Mouse (Mus musculus): ENCODE data around the gene Tulp2. TPM values are rescaled to one million over a fixed set of nuclear protein-coding genes. Genes with fewer than 3 reads are reported as not detected.

The Tulp2 gene
- polyA plus RNA-seq (2012; rRNA removed), result 0.30 TPM in 1 of 2 replicates, not detected in the other

DNA sequence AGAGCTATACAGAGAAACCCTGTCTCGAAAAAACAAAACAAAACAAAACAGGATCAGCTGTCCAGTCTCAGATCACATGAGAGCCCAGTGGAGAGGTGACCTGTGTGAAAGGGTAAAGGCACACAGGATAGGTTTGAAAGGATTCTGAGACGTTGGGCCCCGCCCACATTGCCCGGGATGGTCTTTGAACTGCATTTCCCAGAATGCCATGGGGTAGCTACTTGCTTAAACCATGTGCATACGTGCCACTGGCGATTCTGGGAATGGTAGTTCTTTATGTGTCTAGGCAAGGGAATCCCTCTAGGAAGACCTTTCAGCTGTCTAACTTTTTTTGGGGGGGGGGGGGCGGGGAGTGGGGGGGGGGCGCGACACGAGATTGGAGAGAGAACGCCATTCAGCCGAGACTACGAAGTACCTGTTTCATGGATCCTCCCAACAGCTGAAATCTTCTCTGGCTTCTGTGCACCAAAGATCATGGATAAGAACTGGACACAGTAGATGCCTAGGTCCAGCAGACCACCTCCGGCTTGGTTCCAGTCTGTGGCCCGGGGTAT, at the start of gene Tulp2:
Gene Tulp2, plus strand, starts transcription at position 504 of the 554 bp plus-strand sequence.
- DNase-seq (ENCODE audit: low read depth, low spot score), result no peak
- 54% methylated on average over 15 of the region's 15 CpGs for WGBS

DNA sequence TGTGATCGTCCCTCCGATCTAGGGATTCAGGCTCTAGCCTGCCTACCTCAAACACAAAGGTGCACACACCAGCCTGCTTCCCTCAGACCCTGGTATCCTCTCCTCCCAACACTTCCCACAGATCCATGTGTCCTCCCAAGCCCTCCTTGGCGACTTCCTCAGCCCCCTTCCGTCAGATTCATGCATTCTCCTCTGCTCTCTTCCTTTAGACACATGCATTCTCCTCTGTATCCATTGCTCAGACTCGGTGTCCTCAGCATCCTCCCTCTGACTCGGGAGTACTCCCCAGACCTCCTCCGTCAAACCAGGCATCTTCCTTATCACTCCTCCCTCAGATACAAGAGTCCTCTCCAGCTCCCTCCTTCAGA, 47.9 kb upstream of the Tulp2 start:
- 1% methylated on average over 7 of the region's 7 CpGs for whole genome bisulfite sequencing
- DNase-seq (ENCODE audit: low read depth, low spot score), result no peak

DNA sequence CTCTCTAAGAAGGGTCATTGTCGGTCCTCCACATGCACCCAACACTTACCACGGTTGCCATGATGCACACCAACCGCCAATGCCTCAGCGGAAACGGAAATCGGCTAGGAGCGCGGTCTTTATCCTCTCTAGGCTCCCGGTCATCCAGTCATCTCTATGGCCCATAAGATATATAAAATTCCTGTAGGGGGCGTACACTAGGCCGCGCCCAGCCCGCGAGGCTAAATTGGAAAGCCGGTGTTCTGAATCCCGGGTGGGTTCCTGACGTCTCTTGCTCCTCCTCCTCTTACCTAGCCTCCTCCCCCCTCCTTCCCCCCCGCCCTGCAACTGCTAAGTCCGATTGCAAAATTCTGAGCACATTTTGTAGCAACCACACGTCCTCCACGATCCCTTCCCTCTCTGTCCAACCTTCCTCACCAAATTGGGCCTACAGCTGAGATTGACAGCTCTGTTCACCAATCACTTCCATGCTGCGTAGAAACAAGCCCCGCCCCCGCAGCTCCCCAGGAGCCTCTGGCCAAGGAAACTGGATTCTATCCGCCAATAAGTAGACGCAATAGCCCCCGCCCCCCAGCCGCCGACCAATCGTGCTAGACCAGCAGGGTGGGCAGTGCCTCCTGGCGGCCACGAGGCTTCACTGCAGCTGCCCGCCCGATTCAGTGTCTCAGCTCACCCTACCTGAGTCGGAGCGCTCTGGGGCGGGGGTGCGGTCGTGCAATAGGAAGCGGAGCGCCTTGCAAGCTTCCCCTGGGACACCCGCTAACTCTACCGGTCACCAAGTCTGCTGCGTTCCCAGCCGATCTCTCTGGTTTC, 47.3 kb upstream of the Tulp2 start, which contains the start of gene Gys1:
Gene Gys1, plus strand, starts transcription at position 642 of the 813 bp plus-strand sequence.
- under 1% methylated on average over 45 of the region's 45 CpGs for WGBS
- peak; percentile 98 for DNase-seq (ENCODE audit: low read depth, low spot score)

DNA sequence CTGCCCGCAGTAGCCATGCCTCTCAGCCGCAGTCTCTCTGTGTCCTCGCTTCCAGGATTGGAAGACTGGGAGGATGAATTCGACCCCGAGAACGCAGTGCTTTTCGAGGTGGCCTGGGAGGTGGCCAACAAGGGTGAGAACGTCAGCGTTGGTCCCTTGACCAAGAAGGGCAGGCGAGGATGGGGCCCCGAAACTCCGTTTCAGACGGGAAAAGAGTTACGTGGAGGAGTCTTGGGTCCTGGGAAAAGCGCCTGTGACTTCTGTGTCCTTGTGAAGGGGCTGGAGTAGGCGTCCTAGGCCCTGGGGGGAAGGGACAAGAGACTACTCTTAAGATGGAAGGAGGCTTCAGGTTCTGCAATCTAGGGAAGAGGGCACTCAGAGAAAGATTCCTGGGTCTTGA, 46.6 kb upstream of the Tulp2 start:
- no peak for DNase-seq (ENCODE audit: low read depth, low spot score)
- 2% methylated on average over 16 of the region's 16 CpGs for WGBS

DNA sequence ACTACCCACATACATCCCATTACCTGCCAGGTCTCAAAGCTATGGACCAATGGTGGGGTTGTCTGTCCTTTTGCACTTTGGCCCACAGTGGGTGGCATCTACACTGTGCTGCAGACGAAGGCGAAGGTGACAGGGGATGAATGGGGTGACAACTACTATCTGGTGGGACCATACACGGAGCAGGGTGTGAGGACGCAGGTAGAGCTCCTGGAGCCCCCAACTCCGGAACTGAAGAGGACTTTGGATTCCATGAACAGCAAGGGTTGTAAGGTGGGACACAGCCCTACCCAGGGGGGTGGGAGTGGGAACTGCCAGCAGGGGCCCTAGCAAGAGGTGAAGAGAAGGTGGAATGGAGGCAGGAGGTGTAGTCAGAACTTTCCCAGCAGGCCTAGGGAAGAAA, 45.2 kb upstream of the Tulp2 start:
- DNase-seq (ENCODE audit: low read depth, low spot score), result no peak
- 90% methylated on average over 5 of the region's 5 CpGs for WGBS

DNA sequence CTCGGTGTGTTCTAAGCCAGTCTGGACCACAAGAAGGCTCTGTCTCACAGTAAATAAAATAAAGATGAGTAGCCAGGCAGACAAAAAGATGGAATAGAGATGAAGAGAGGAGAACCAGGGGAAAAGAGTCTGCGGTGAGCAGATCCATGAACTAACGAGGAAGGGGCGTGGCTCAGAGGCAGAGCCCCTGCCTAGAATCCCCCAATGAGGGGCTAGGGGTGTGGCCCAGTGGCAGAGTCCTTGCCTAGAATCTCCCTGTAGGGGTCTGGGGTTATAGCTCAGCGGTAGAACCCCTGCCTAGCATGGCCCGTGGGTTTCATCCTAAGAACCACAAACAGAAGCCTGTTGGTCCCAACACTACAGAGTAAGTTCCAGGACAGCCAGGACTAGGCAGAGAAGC, 44.6 kb upstream of the Tulp2 start:
- no peak for DNase-seq (ENCODE audit: low read depth, low spot score)
- 80% methylated on average over 6 of the region's 6 CpGs for WGBS

DNA sequence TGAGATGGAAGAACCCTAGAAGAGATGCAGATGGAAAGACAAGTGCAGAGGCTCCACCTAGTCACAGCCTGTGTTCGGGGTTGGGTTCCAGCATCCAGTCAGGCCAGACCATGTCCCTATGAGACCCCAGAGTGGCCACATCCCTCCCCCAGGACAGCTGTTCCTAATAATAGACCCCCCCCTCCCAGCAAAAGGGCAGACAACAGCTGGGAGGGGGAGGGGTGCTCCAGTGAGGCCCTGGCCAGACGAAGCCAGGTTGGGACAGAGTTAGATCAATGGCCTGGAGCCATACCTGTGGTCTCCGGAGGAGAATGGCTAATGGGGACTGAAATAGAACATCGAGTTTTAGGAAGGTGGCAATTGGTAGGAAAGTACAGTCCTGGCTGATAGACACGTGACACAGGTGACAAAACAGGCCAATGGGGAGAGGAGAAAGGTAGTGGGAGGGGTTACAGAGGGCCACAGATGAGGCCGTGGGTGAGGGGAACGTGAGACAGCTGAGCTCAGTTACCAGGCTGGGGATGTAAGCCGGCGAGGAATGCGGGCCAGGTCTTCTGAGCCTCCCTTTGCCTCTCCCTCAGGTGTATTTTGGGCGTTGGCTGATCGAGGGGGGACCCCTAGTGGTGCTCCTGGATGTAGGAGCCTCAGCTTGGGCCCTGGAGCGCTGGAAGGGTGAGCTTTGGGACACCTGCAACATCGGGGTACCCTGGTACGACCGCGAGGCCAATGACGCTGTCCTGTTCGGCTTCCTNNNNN, 44.0 kb upstream of the Tulp2 start, which contains the start of gene Ruvbl2:
Gene Ruvbl2, minus strand, starts transcription at position 576 of the 756 bp plus-strand sequence.
- no peak for DNase-seq (ENCODE audit: low read depth, low spot score)
- WGBS, result 33% methylated on average over 19 of the region's 19 CpGs

DNA sequence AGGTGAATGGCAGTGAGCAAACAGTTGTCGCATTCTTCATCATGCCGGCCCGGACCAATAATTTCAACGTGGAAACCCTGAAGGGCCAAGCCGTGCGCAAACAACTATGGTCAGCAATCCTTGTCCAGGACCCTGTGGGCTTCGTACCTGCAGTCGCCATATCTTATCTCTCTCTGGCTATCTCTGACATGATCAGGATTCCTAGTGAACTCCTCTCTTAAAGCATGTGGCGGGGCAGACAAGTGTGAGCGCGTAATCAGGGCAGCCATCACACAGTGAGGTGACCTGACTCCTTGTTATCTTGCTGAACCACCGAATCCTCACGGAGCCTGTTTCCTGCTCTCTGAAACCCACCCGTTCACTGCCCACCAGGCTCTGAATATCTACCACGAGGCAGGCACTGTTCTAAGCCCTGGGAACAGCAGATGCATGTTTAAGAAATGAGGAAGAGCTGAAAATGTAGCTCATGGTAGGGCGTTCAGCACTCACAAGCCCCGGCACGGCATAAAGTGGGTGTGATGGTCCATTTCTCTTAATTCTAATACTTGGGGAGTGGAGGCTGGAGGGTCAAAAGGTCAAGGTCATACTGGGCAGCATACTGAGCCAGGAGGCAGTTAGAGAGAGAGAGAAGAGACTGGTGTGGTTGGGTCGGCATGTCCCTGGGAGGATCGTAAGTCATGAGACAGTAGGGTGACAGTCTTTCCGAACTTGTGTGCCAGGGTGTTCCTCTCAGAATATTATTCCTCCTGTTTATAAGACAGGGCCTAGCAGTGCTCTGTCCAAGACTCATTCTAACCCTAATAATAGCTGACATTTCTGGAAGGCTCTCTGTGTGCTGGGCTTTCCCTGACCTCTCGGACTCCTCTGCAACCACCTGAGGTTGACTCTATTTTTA, 37.9 kb upstream of the Tulp2 start:
- WGBS, result 82% methylated on average over 22 of the region's 22 CpGs
- no peak for DNase-seq (ENCODE audit: low read depth, low spot score)

DNA sequence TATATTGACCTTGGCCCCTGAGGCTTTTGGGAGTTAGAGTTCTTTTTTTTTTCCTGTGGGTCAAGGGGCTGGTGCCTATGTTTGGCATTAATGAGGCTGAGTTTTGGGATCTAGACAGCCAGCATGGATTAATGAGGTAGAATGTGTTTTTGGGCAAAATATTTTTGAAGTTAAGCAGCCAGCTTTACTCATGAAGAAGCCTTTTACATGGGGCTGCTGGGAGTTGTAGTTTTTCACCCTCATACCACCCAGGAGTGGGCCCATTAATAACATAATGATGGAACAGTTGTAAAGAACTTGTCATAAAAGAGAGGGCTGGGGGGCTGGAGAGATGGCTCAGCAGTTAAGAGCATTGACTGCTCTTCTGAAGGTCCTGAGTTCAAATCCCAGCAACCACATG, 35.1 kb upstream of the Tulp2 start:
- DNase-seq (ENCODE audit: low read depth, low spot score), result no peak

DNA sequence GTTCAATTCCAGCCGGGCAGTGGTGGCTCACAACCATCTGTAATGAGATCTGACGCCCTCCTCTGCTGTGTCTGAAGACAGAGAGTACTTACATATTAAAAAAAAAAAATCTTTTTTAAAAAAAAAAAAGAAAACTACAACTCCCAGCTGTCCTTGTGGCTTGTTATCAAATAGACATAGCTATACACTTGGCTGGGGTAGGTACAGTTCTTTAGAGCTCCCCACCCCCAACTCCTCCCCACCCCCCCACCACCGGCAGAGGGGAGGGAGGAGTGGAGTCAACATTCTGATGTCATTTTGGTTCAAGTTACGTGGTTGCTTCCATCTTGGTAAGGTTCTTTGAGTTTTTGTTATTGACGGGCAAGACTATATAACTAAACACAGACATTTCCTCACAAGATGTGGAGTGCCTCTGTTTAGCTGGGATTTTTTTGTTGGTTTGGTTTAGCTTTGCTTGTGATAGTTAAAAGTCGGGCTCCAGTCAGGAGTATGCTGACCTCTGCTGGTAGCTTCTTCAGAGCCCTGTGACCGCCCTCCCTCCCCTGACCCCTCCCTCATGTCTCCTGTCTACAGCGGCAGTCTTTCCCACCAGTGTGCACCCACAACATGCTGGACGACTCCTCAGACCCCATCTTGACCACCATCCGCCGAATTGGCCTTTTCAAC, 34.2 kb upstream of the Tulp2 start:
- DNase-seq (ENCODE audit: low read depth, low spot score), result no peak
- WGBS, result 51% methylated on average over 11 of the region's 11 CpGs

DNA sequence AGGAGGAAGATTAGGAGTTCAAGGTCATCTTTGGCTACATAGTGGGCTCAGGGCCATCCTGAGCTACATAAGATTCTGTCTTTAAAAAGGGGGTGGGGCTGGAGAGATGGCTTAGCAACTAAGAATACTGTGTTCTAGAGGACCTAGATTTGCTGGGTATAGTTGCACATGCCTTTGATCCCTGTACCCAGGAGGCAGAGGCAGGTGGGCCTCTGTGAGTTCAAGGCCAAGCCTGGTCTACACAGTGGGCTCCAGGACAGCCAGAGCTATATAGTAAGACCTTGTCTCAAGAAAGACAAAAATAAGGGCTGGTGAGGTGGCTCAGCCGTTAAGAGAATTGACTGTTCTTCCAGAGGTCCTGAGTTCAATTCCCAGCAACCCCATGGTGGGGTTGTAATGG, 31.7 kb upstream of the Tulp2 start:
- WGBS, result 83% methylated on average over 1 of the region's 1 CpGs
- DNase-seq (ENCODE audit: low read depth, low spot score), result no peak

DNA sequence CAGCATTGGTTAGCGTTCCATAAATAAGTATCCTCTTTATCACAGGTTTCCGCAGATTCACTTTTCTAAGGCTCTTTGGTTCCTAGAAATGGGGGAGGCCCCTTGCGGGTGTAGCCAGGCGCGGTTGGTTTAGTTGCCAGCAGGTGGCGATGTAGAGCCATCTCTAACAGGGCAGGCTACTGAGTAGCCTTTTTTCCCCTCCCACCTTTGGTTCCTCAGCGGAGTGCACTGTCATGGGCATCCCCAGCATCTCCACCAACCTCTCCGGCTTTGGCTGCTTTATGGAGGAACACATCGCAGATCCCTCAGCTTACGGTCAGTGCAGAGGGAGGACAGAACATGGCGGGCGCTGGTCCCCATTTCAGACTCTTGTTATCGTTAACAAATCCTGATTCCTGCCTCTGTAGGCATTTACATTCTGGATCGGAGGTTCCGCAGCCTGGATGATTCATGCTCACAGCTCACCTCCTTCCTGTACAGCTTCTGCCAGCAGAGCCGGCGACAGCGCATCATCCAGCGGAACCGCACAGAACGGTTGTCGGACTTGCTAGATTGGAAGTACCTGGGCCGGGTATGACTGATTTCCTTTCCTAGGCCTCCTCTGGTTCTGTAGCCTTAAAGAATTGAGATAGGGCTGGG, 30.2 kb upstream of the Tulp2 start:
- DNase-seq (ENCODE audit: low read depth, low spot score), result no peak
- WGBS, result 59% methylated on average over 23 of the region's 23 CpGs

DNA sequence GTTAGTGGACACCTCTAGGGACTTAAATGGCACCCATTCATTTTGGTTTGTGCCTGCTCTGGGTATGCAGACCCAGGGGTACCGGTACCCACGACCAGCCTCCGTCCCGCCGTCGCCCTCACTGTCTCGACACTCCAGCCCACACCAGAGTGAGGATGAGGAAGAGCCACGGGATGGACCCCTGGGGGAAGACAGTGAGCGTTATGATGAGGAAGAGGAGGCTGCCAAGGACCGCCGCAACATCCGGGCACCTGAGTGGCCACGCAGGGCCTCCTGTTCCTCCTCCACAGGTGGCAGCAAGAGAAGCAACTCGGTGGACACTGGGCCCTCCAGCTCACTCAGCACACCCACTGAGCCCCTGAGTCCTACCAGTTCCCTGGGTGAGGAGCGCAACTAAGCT, 26.7 kb upstream of the Tulp2 start:
- DNase-seq (ENCODE audit: low read depth, low spot score), result no peak
- 91% methylated on average over 15 of the region's 15 CpGs for WGBS

DNA sequence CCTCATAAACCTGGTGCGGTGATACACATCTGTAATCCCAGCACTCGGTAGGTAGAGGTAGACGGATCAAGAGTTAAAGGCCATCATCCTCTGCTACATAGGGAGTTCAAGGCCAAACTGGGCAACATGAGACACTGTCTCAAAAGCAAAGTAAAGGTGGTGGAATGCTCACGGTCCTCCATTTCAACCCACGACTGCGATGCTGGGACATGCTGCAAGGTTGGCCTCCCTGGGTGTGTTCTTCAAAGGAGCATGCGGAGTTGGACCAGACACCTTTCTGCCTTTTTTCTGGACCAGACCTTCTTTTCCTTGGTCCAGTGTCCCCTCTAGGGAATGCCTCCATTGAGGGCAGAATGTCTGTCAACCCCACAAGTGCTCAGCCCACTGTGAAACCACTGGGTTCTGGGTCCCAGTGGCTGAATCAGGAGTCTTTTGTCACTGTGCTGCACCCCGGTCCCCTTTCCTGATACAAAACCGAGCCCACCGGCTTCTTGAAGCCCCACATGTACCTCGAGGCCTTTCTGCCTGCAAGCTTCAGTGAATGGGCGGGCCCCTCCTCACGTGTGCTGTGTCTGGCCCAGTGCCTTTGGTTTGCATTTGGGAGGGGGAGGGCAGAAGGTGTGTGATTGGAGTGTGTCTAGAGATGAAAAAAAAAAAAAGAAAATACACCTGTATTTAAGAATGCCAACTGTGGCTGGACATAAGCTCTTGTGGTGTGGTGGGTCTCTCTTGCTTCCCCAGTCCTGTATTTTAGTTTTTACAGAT, 25.6 kb upstream of the Tulp2 start:
- no peak for DNase-seq (ENCODE audit: low read depth, low spot score)
- 76% methylated on average over 13 of the region's 13 CpGs for WGBS

DNA sequence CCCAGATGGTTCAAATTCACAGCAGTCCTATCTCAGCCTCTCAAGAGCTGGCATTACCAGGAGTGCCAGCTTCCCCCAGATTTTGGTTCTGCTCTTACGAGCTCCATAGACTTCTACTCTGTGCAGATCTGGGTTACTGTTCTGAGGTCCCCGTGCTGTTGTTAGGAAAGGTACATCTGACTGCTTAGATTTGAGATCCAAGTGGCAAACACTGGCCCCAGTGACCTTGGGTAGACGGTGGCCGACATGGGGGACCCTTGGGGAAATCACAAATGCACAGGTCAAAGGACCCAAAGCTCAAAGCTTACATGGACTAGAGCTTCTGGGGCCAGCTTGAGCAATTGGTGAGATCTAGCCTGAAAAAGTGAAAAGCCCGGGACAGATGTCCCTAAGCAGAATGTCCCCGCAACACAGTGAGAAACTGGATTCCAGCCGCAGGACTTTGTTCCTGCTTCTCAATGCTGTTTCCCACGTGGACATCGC, 24.9 kb upstream of the Tulp2 start:
- 33% methylated on average over 9 of the region's 9 CpGs for WGBS
- no peak for DNase-seq (ENCODE audit: low read depth, low spot score)

DNA sequence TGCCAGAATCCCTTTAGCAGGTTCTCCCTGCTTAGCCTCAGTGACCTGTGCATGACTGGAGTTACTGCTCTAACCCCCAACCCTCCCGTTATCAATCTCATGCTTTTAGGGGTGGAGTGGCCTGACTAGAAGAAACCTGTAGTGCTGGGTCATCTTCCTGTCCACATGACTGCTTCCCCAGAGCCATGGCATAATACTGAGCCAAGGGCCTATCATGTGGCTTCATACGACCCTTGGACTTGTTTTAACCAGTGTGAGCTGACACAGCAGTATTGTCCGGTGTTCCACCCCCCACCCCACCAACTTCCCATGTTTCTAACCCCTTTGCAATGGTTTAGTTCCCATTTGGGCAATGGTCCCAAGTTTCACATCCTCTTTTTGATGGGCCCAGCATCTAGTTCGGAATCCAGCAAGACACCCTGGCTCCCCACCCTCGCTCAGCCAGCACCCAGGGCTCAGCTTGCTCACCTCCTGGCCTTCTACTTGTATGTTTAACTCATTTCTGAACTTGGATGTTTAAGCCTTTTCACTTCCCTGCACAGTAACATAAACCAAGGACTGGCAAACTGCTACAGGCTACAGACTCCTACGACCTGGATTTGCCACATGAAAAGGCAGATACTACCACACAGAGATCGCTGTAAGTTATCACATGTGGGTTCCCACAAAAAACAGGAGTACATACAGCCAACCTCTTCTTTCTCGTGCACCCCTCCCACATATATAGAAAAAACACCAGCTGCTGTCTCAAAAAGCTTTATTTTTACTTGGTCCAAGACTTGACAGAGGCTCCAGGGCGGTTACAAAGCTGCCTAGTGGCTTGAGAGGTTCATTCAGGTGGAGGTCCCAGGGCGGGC, 24.2 kb upstream of the Tulp2 start:
- no peak for DNase-seq (ENCODE audit: low read depth, low spot score)
- 24% methylated on average over 10 of the region's 10 CpGs for WGBS

All from large intestine, adult 2 months (tissue).